Mouse (Mus musculus): ENCODE data around the gene 1810037I17Rik.

Gene 1810037I17Rik

GRCm38 (mm10) chr3:122924009-122924914 is at the start of gene 1810037I17Rik:
1810037I17Rik (plus strand) TSS chr3:122924203.
- DNase-seq: peak; percentile 97

DNA sequence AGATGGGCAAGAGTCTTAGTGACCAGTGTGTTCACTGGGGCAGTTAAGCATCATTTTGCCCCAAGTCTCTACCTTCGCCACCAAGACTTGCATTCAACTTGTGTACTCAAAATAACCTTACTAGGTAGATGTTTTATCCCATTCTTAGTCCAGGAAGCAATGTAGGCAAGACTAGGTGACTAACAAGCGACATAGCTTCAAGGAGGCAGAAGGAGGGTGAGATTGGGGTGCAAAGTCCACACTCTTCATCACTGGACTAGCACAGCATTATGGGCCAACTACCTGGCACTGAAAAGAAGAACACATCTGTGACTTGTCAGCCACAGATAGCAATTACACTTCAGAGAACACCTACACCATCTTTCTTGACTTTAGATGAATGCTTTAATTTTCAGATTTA is 47.1 kb upstream of the 1810037I17Rik start:
- DNase-seq: no peak

GRCm38 (mm10) chr3:122877543-122877942 is 46.5 kb upstream of the 1810037I17Rik start:
- no peak for DNase-seq

GRCm38 (mm10) chr3:122878705-122879315 is 45.2 kb upstream of the 1810037I17Rik start:
- DNase-seq: no peak

GRCm38 (mm10) chr3:122887505-122888301 is 36.3 kb upstream of the 1810037I17Rik start:
- DNase-seq: no peak

GRCm38 (mm10) chr3:122888371-122888819 is 35.6 kb upstream of the 1810037I17Rik start:
- DNase-seq: no peak

GRCm38 (mm10) chr3:122894772-122895171 is 29.2 kb upstream of the 1810037I17Rik start, which contains the start of gene Fabp2:
Fabp2 (plus strand) TSS chr3:122895072.
- DNase-seq: no peak

GRCm38 (mm10) chr3:122895189-122895731 is 28.7 kb upstream of the 1810037I17Rik start:
- DNase-seq: no peak

DNA sequence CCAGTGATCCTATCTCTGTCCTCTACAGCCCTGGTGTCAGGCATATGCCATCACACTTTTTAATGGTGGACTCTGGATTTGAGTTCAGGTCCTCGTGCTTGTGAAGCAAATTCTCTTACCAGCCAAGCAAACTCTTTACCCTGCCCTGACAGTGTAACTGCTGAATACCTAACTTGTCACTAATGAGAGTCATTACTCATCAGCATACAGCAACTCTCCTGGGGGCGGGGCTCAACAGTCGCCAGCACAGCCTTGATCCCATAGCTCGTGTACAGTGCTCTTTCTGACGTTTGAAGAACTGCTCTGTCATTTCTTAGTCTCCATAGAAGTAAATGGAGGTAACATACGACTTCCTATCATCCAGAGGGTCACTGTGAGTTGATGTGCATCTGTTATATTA is 25.7 kb upstream of the 1810037I17Rik start:
- no peak for DNase-seq

DNA sequence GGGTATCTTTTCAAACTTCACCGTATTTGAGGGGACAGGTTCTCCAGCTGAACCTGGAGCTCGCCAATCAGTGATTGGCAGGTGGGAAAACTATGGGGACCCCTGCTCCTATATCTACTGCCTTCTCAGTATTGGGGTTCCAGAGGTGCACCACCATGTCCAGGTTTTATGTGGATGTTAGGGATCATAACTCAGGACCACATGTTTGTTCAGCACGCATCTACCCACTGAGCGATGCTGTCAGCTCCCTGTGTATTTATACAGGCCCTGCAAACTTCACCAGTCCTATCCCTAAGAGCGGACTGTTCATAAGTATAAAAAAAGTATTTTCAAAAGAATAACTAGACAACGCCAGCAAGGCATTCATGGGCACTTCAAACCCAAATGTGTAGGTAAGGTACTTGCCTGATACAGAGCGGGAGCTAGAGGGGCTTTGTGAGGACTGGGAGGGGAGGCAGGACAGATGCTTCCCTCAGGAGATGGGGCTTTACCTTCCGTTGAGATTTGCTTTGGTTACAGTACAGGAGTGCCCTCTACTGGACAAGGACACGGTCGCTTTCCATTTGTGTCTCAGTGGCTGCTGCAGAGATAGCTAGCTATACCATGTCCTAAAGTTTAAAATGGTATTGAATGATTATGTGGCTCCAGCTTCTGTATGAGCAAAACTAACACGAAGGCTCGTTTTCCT is 20.1 kb upstream of the 1810037I17Rik start:
- DNase-seq: peak; percentile 84

DNA sequence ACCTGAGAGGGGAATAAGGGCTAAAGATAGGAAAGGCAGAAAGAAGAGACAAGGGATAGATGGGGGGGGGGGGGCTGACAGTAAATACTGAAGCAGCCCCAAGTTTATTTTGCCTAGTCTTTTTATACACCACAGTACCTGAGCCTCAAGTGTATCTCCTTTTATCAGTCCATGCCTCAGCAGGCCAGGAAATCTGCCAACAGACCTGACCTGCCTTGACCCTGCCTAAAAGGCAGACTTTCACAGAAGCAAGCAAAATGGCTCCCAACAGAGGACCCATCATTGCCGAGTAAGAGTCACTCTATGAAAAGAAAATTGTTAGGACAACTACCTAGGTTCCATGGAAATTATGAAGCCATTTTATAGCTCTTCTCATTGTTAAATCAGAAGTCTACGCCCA is 16.2 kb upstream of the 1810037I17Rik start:
- no peak for DNase-seq

GRCm38 (mm10) chr3:122915493-122915892 is 8.5 kb upstream of the 1810037I17Rik start:
- DNase-seq: no peak

- DNase-seq: no peak
Measured at GRCm38 (mm10) chr3:122916191-122916680, 7.8 kb upstream of the 1810037I17Rik start.

DNA sequence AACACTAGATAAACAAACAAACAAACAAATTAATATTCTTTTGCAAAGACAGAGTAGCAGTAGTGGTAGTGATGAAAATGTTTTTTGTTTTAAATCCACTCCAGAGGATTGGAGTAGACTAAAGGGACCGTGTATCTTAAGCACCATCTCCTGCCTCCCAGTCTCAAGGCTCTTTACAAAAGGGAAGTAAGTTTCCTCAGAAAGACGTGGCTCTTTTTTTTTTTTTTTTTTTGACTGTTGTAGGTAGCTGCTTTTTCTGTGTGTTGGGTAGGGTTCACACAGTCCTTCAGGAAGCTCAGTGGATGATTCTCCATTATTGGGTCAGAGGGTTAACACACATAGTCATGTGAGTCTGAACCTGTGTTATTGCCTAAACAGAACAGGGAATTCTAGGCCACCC is 5.3 kb upstream of the 1810037I17Rik start:
- DNase-seq: no peak

DNA sequence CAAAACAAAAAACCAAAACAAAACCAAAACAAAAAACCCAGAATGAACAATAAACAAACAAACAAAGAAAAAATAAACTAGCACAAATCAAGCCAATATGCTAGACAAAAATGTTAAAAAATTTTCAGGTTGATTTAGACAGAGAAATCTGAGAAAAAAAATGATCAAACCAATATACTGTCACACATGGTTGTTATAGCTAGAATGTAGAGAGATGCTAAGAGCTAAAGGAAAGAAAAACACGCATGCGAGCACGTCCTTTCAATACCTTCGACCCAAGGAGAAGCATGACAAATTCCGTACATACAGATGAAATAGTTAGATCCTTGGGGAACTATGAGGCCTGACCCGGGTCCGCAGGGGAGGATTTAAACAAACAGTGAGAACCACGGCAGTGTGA is 4.7 kb upstream of the 1810037I17Rik start, which contains the start of gene Gm10959:
TSS of gene Gm10959 (minus strand) at position 101 of the 400 bp plus-strand sequence.
- DNase-seq: no peak

GRCm38 (mm10) chr3:122920572-122921435 is 3.2 kb upstream of the 1810037I17Rik start:
- DNase-seq: no peak

- DNase-seq: no peak
Measured at GRCm38 (mm10) chr3:122921676-122922527, 2.1 kb upstream of the 1810037I17Rik start.

GRCm38 (mm10) chr3:122923147-122923546 is 856 bp upstream of the 1810037I17Rik start:
- DNase-seq: no peak

GRCm38 (mm10) chr3:122929723-122930122 is 5.7 kb downstream of the 1810037I17Rik start:
- no peak for DNase-seq

- DNase-seq: no peak
Measured at GRCm38 (mm10) chr3:122932466-122932865, 8.5 kb downstream of the 1810037I17Rik start.

Measured in embryo, embryonic 11 days (tissue).